Mouse (Mus musculus): Measurements from ENCODE around the gene Ckm. TPM values are rescaled to one million over a fixed set of nuclear protein-coding genes. Genes with fewer than 3 reads are reported as not detected.

Gene Ckm
- polyA plus RNA-seq, 1 experiment from 2014 or later: 17.4 TPM

DNA sequence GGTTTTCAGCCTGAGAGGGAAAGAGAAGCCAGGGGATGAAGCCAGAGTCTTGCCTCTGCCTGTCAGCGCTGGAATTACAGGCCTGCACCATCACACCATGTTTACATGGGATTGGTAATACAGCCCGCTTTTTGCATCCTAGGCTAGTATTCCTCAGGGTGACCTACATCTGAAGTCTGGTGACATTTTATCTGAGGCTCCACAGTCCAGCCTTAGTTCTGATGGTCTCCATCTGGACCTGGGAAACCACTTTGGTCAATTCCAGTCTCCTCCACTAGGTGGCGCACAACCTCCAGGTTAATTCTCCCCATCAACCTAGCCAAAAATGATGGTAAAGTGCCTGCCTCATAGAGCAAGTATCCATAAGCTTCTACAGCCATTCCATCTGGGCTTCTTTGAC, 38.8 kb downstream of the Ckm start:
- Histone ChIP-seq H3K27ac (no peak overlapping the region), H3K9ac (no peak overlapping the region), H3K36me3 (peaks cover 53% of the 10 kb centered on the region), H3K4me2 (no peak overlapping the region), H3K9me3 (no peaks in the 10 kb centered on the region), H3K4me1 (no peaks in the 10 kb centered on the region), H3K4me3 (replicated peaks) (no peak overlapping the region), H3K27me3 (replicated peaks) (no peaks in the 10 kb centered on the region)
- no peak for ATAC-seq (ENCODE audit: insufficient read depth, low FRiP score, low read depth)
- WGBS: 32% methylated on average over 3 of the region's 3 CpGs

DNA sequence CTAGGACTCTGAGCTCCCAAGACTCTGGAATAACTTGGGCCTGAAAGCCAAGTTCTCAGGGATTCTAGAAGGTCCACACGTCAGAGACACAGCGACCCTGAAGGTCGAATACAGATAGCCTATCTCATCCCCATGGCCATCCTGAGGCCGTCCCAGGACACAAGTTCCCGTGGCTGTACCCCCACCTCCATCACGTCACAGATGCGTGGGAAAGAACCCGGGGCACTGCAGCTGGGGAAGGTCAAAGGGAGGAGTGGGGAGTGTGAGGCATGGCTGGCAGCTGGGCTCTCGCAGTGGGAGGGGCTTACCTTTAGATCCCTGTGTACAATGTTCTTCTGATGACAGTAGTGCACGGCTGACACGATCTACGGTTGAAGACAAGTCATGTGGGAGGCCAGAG, 40.2 kb downstream of the Ckm start:
- Histone ChIP-seq H3K4me1 (no peaks in the 10 kb centered on the region), H3K27ac (no peak overlapping the region), H3K36me3 (peaks cover 60% of the 10 kb centered on the region), H3K27me3 (replicated peaks) (no peaks in the 10 kb centered on the region), H3K4me3 (replicated peaks) (no peak overlapping the region), H3K4me2 (no peak overlapping the region), H3K9me3 (no peaks in the 10 kb centered on the region), H3K9ac (no peak overlapping the region)
- peak; percentile 37; the same call in 1 of the 2 replicates for ATAC-seq (ENCODE audit: insufficient read depth, low FRiP score, low read depth)
- 76% methylated on average over 12 of the region's 12 CpGs for WGBS

DNA sequence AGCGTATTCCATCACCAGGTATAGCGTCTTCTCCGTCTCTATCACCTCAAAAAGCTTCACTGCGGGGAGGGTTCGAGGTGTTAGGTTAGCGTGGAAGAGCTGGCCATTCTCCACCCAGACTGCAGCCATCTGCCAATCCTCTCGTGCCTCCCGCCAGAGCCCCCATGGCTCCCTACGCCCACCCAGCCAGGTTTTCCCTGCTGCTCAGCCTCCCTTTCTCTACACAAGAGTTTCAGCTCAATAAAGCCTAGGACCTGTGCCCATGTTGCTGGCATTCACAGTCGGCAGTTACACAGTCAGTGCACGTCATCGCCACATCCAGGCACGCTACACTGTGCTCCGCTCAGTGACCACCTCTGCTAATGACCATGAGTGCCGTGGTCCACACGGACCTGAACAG, 43.1 kb downstream of the Ckm start:
- peaks cover 45% of the 10 kb centered on the region for H3K36me3 ChIP-seq
- H3K4me1 ChIP-seq: no peaks in the 10 kb centered on the region
- H3K27me3 ChIP-seq (replicated peaks): no peaks in the 10 kb centered on the region

DNA sequence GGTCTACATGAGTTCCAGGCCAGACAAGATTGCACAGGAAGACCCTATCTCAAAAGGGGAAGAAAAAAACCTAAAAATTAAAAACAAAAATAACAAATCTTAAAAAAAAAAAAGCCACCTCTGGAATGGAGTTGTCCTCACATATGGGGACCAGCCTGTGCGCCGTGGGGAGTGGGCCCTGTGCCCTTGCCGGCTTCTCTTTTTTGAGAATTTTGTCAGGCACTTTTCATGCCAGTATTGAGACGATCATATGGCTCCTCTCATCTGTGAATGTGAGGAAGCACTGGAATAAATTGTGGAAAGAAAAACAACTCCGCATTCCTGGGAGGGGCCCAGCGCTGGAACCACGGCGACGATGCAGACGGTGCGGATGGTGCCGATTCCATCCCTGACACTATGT, 44.6 kb downstream of the Ckm start:
- Histone ChIP-seq H3K27ac (no peak overlapping the region), H3K4me1 (no peaks in the 10 kb centered on the region), H3K36me3 (peaks cover 39% of the 10 kb centered on the region), H3K4me2 (no peak overlapping the region), H3K27me3 (replicated peaks) (no peaks in the 10 kb centered on the region), H3K4me3 (replicated peaks) (no peak overlapping the region), H3K9me3 (no peaks in the 10 kb centered on the region), H3K9ac (no peak overlapping the region)
- no peak for ATAC-seq (ENCODE audit: insufficient read depth, low FRiP score, low read depth)
- WGBS: 90% methylated on average over 12 of the region's 12 CpGs

More for the DNA sequence above, 43.1 kb downstream of the Ckm start:
- no peak overlapping the region for H3K4me2 ChIP-seq
- no peak overlapping the region for H3K9ac ChIP-seq
- H3K27ac ChIP-seq: no peak overlapping the region
- 95% methylated on average over 16 of the region's 16 CpGs for WGBS
- H3K4me3 ChIP-seq (replicated peaks): no peak overlapping the region
- no peaks in the 10 kb centered on the region for H3K9me3 ChIP-seq
- ATAC-seq (ENCODE audit: insufficient read depth, low FRiP score, low read depth): no peak

DNA sequence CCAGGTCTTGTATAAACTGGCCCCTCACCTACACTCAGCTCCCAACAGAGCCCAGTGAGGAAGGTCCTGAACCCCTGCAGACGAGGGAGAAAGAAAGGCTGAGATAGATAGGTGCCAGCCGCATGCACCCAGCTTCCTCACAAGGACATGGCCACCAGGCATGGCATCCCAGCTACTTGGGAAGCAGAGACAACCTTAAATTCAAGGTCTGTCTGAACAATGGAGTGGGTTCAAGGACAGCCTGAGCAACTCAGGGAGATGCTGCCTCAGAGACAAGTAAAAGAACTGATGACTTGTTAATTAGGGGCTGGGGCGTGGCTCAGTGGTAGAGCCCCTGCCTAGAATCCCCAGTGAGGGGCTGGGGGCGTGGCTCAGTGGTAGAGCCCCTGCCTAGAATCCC, 50.6 kb downstream of the Ckm start:
- peaks cover 18% of the 10 kb centered on the region for H3K4me1 ChIP-seq
- H3K4me3 ChIP-seq (replicated peaks): no peak overlapping the region
- H3K27ac ChIP-seq: no peak overlapping the region
- H3K4me2 ChIP-seq: no peak overlapping the region
- ATAC-seq (ENCODE audit: insufficient read depth, low FRiP score, low read depth): no peak
- H3K36me3 ChIP-seq: peaks cover 9% of the 10 kb centered on the region
- H3K9ac ChIP-seq: no peak overlapping the region
- no peaks in the 10 kb centered on the region for H3K27me3 ChIP-seq (replicated peaks)
- WGBS: 94% methylated on average over 4 of the region's 4 CpGs
- no peaks in the 10 kb centered on the region for H3K9me3 ChIP-seq

DNA sequence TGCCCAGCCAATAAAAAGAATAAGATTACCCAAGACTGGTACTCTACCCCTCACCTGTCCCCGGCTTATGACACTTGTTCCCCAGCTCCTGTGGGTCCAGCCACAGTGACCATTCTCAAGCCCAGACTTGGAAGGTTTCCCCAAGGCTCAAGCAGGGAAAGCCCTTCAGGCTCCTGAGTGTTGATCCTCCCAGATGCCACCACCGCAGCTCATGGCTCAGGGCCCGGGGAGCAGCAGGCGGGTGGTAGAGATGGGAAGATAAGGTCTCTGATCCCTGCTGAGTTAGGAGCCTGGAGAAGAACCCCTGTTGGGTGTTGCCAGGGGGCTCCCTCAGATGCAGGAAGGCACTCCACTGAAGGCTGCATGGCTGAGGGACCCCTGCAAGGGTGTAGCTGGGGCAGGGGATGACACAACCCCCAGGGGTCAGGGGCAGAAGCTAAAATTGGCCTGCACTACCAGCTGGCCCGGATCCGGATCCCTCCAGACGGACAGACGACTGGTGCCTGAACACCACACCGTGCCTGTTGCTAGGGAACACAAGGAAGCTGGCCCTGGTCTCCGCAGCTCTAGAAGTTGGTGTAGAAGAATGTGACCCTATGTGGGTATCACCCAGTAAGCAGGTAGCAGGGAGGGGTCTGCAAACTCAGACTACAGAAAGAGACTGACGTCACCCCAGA, 51.4 kb downstream of the Ckm start:
- H3K9ac ChIP-seq: no peak overlapping the region
- H3K4me3 ChIP-seq (replicated peaks): no peak overlapping the region
- H3K9me3 ChIP-seq: no peaks in the 10 kb centered on the region
- H3K4me1 ChIP-seq: peaks cover 18% of the 10 kb centered on the region
- peaks cover 8% of the 10 kb centered on the region for H3K36me3 ChIP-seq
- no peak overlapping the region for H3K27ac ChIP-seq
- no peak for ATAC-seq (ENCODE audit: insufficient read depth, low FRiP score, low read depth)
- H3K27me3 ChIP-seq (replicated peaks): no peaks in the 10 kb centered on the region
- peak overlapping the region; percentile 94; the same call in 1 of the 2 replicates for H3K4me2 ChIP-seq
- 72% methylated on average over 11 of the region's 11 CpGs for WGBS

DNA sequence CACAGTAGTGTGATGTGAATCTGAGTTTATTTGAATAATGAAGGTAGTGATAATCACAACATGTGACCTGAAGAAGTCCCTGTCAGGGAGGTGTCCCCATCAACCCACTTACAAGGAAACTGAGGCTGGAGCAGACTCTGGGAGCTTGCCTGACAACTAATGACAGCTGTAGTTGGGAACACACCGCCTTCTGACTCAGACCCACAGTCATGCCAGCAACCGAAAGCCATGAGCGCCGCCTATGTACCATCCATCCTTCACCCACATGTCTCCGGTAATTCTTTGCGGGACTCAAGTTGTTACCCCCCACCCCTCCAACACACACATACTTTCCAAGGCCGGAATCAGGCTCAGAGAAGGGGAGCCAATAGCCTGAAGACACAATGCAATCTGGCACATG, 52.1 kb downstream of the Ckm start:
- Histone ChIP-seq H3K9ac (no peak overlapping the region), H3K36me3 (peaks cover 1% of the 10 kb centered on the region; the same call in 1 of the 2 replicates), H3K27ac (no peak overlapping the region), H3K4me3 (replicated peaks) (peak overlapping the region; percentile 72; the same call in 1 of the 2 replicates), H3K4me1 (peaks cover 18% of the 10 kb centered on the region), H3K27me3 (replicated peaks) (no peaks in the 10 kb centered on the region), H3K4me2 (peak overlapping the region; percentile 94), H3K9me3 (no peaks in the 10 kb centered on the region)
- no peak for ATAC-seq (ENCODE audit: insufficient read depth, low FRiP score, low read depth)
- WGBS: 85% methylated on average over 7 of the region's 7 CpGs

DNA sequence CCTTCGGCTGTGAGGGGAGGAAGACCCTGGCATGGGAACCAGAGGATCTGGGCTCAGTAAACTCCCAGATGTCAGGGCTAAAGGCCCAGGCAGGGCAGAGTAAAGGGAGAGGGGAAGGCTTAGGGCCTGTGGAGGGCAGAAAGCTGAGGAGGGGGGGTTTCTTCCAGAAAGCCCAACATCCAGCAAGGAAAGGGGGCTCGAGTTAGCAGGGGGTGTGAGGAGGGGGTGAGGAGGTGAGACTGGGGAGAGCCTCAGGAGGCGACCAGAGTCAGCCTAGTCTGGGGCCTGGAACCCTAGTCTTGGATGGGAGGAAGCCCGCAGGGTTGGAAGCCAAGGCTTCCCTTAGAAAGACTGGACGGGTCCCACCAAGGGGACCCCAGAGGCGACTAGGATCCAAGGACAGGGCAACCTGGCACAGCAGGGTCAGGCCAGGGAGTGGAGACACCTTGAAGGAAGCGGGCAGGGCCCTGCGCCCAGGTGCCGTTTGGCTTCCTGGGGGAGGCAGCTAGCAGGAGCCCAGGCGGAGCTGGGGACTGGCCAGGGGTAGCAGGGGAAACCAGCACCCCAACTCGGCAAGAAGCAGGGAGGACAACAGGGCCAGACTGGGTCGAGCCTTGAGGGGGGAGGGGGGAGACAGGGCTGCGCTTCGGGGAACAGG, 53.0 kb downstream of the Ckm start:
- peak overlapping the region; percentile 72 for H3K4me3 ChIP-seq (replicated peaks)
- H3K4me1 ChIP-seq: peaks cover 18% of the 10 kb centered on the region
- peak overlapping the region; percentile 94 for H3K4me2 ChIP-seq
- WGBS: 6% methylated on average over 14 of the region's 14 CpGs
- H3K27me3 ChIP-seq (replicated peaks): no peaks in the 10 kb centered on the region
- peak overlapping the region; percentile 89 for H3K9ac ChIP-seq
- no peak; the same call in none of the 2 replicates for ATAC-seq (ENCODE audit: insufficient read depth, low FRiP score, low read depth)
- peak overlapping the region; percentile 74 for H3K27ac ChIP-seq
- no peaks in the 10 kb centered on the region; the same call in 1 of the 2 replicates for H3K36me3 ChIP-seq
- H3K9me3 ChIP-seq: no peaks in the 10 kb centered on the region

DNA sequence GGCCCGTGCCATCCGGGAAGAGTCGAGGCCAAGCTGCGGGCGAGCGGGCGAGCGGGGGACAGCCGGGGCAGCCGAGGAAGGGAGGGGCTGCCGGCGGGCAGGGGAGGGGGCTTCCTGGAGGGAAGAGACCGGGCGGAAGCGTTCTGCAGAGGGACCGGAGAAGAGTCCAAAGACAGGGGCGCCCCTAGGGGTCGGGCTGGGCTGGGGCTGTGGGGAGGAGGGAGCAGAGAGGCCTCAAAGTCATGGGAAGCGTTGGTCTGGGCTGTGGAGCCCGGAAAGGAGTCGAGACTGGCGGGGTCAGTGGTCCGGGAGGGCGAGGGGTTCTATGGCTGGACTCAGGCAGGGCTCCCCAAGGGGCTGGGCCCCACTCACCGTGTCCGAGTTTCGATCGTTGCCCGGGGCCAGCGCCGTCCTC, 53.5 kb downstream of the Ckm start:
- ATAC-seq (ENCODE audit: insufficient read depth, low FRiP score, low read depth): peak; percentile 61
- Histone ChIP-seq H3K4me1 (peaks cover 18% of the 10 kb centered on the region), H3K36me3 (no peaks in the 10 kb centered on the region; the same call in 1 of the 2 replicates), H3K9ac (peak overlapping the region; percentile 89), H3K27ac (peak overlapping the region; percentile 74), H3K27me3 (replicated peaks) (no peaks in the 10 kb centered on the region), H3K4me3 (replicated peaks) (peak overlapping the region; percentile 72), H3K9me3 (no peaks in the 10 kb centered on the region), H3K4me2 (peak overlapping the region; percentile 94)
- WGBS: under 1% methylated on average over 31 of the region's 31 CpGs

DNA sequence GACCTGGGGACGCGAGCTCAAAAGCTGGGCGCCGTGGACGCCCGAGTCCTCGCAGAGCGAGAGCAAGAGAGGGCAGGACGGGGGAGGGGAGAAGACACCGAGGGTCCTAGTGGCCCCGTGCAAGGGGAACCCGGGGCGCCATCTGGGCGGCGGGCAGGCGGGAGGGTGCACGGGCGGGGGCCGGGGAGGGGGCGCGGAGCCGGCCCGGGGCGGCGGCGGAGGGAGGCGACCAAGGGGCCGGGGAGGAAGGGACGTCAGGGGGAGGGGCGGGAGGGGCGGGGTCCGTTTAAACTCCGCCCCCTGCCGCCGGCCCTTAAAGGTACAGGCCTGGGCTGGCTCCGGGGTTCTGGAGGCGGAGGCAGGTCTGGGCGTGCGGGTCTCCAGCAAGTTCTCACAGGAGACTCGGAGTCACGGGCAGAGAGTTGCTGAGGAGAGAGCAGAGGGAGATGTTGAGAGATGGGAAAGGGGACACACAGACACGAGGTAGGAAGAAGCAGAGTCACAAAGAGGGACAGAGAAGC, 54.1 kb downstream of the Ckm start, which contains the start of gene Mark4:
Gene Mark4 (minus strand): TSS at position 231 of the 521 bp plus-strand sequence.
- peak; percentile 79 for ATAC-seq (ENCODE audit: insufficient read depth, low FRiP score, low read depth)
- Histone ChIP-seq H3K4me2 (peak within 1 kb of the TSS; percentile 94), H3K9ac (peak within 1 kb of the TSS; percentile 89), H3K4me1 (peaks cover 18% of the 10 kb centered on the region), H3K27me3 (replicated peaks) (no peaks in the 10 kb centered on the region), H3K4me3 (replicated peaks) (peak within 1 kb of the TSS; percentile 72), H3K36me3 (no peaks in the 10 kb centered on the region; the same call in 1 of the 2 replicates), H3K9me3 (no peaks in the 10 kb centered on the region), H3K27ac (peak within 1 kb of the TSS; percentile 74)
- WGBS: 1% methylated on average over 26 of the region's 42 CpGs

DNA sequence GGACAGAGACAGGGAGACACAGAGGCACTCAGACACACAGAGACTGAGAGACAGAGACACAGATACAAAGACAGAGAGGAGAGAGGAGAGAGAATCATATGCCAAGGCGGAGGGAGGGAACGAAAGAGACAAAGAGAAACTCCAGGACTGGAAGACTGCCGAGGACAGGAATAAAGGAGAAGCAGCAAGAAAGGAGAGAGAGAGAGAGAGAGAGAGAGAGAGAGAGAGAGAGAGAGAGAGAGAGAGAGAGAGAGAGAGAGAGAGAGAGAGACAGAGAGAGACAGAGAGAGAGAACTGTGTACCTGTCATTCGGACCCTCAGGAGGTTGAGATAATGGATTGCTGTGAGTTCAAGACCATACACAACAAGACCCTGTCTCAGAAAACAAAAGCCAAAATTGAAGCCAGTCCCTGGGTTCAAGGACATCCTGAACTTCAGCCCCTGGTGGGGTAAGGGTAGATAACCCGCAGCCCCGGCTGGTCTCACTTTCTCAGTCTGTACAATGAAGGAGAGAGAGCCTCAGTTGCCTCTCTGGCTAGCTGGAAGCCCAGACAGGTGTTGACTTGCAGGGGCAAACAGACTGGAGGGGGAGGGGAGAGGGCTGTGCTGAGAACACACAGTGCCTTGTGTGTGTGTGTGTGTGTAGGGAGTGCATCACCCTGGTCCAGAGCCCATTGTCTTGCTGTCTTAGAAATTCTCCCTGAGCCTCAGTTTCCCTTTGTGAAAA, 54.7 kb downstream of the Ckm start:
- H3K27me3 ChIP-seq (replicated peaks): no peaks in the 10 kb centered on the region
- peaks cover 19% of the 10 kb centered on the region for H3K4me1 ChIP-seq
- 21% methylated on average over 5 of the region's 6 CpGs for WGBS
- H3K36me3 ChIP-seq: no peaks in the 10 kb centered on the region; the same call in 1 of the 2 replicates
- peak overlapping the region; percentile 72 for H3K4me3 ChIP-seq (replicated peaks)
- H3K9ac ChIP-seq: peak overlapping the region; percentile 52
- H3K9me3 ChIP-seq: no peaks in the 10 kb centered on the region
- peak overlapping the region; percentile 94 for H3K4me2 ChIP-seq
- H3K27ac ChIP-seq: peak overlapping the region; percentile 57; the same call in 1 of the 2 replicates
- ATAC-seq (ENCODE audit: insufficient read depth, low FRiP score, low read depth): no peak
